Mouse (Mus musculus) cerebellum, adult 9-10 months (tissue): Measurements from ENCODE around the gene Kcnk16.

Source experiments
- DNase-seq: peaks from one replicate; pipeline ENCODE4 v3.0.0; 2022

The Kcnk16 gene

GRCm38 (mm10) chr14:20229437-20229836 lies 39.6 kb downstream of the Kcnk16 start:
- DNase-seq: no peak

- no peak for DNase-seq
Measured at GRCm38 (mm10) chr14:20228336-20228735, 40.7 kb downstream of the Kcnk16 start.

- no peak for DNase-seq
Measured at GRCm38 (mm10) chr14:20226982-20227381, 42.0 kb downstream of the Kcnk16 start.

GRCm38 (mm10) chr14:20226488-20226887 lies 42.5 kb downstream of the Kcnk16 start:
- DNase-seq: no peak

- DNase-seq: no peak
Measured at GRCm38 (mm10) chr14:20225525-20225924, 43.5 kb downstream of the Kcnk16 start.

- DNase-seq: no peak
Measured at GRCm38 (mm10) chr14:20224576-20225218, 44.3 kb downstream of the Kcnk16 start.

- no peak for DNase-seq
Measured at GRCm38 (mm10) chr14:20224163-20224562, 44.8 kb downstream of the Kcnk16 start.

- DNase-seq: no peak
Measured at GRCm38 (mm10) chr14:20223253-20223652, 45.7 kb downstream of the Kcnk16 start.

GRCm38 (mm10) chr14:20221083-20221482 lies 47.9 kb downstream of the Kcnk16 start:
- DNase-seq: no peak

GRCm38 (mm10) chr14:20219849-20220248 lies 49.1 kb downstream of the Kcnk16 start:
- no peak for DNase-seq

GRCm38 (mm10) chr14:20217299-20217864 lies 51.6 kb downstream of the Kcnk16 start:
- DNase-seq: no peak

GRCm38 (mm10) chr14:20216561-20217298 lies 52.3 kb downstream of the Kcnk16 start:
- DNase-seq: no peak

- DNase-seq: no peak
Measured at GRCm38 (mm10) chr14:20215826-20216225, 53.2 kb downstream of the Kcnk16 start.

GRCm38 (mm10) chr14:20214125-20214524 lies 54.9 kb downstream of the Kcnk16 start:
- DNase-seq: no peak

- DNase-seq: no peak
Measured at GRCm38 (mm10) chr14:20211754-20212601, 57.0 kb downstream of the Kcnk16 start.
